Mouse (Mus musculus) neural tube, embryonic 12.5 days (tissue): Measurements from ENCODE around the gene Cenpv. TPM values are rescaled to one million over a fixed set of nuclear protein-coding genes. Genes with fewer than 3 reads are reported as not detected.
A peak's percentile ranks its signal among the peaks of the same experiment; 100 is the strongest.

Source experiments
- ATAC-seq: fragments of 200-750 bp; cut with Nextera tagmentation; 2 replicates; pipeline ENCODE4 v1.8.0; 2017; ENCODE audit warnings: low read depth, mild to moderate bottlenecking, moderate TSS enrichment, moderate library complexity; ENCODE audit not compliant: low FRiP score
- H3K27ac ChIP-seq: fragments of 300-500 bp; sonication (generic); 2 replicates; pipeline ENCODE4 v1.5.1; 2016
- H3K27me3 ChIP-seq: fragments of 300-500 bp; sonication (generic); replicated peaks from 2 replicates; pipeline ENCODE4 v1.6.1; 2016; ENCODE audit warnings: mild to moderate bottlenecking
- H3K36me3 ChIP-seq: fragments of 300-500 bp; sonication (generic); 2 replicates; pipeline ENCODE4 v1.6.1; 2016; ENCODE audit warnings: mild to moderate bottlenecking
- H3K4me1 ChIP-seq: fragments of 300-500 bp; sonication (generic); 2 replicates; pipeline ENCODE4 v1.6.1; 2016
- H3K4me2 ChIP-seq: fragments of 300-500 bp; sonication (generic); replicated peaks from 2 replicates; pipeline ENCODE4 v1.6.1; 2016; ENCODE audit warnings: mild to moderate bottlenecking
- H3K4me3 ChIP-seq: fragments of 300-500 bp; sonication (generic); 2 replicates; pipeline ENCODE4 v1.5.1; 2016
- H3K9ac ChIP-seq: fragments of 300-500 bp; sonication (generic); 2 replicates; pipeline ENCODE4 v1.6.1; 2016; ENCODE audit warnings: mild to moderate bottlenecking
- H3K9me3 ChIP-seq: fragments of 300-500 bp; sonication (generic); 2 replicates; pipeline ENCODE4 v1.6.1; 2016; ENCODE audit warnings: mild to moderate bottlenecking
- WGBS: fragments of 180-500 bp; shearing (Covaris S2); methylation state at CpG from one replicate; pipeline ENCODE4 v1.1.7; 2016; 5-methylcytosine and 5-hydroxymethylcytosine counted together
- polyA plus RNA-seq: library from polyadenylated mRNA; unstranded; fragments of >200 nt; fragmentation: Nextera tagmentation; extraction: Ambion mirVana; gene quantifications from 2 replicates; pipeline ENCODE4 v1.2.1, GENCODE M21; 2016

Gene Cenpv
- polyA plus RNA-seq, 1 experiment from 2014 or later, result 73.7 TPM

DNA sequence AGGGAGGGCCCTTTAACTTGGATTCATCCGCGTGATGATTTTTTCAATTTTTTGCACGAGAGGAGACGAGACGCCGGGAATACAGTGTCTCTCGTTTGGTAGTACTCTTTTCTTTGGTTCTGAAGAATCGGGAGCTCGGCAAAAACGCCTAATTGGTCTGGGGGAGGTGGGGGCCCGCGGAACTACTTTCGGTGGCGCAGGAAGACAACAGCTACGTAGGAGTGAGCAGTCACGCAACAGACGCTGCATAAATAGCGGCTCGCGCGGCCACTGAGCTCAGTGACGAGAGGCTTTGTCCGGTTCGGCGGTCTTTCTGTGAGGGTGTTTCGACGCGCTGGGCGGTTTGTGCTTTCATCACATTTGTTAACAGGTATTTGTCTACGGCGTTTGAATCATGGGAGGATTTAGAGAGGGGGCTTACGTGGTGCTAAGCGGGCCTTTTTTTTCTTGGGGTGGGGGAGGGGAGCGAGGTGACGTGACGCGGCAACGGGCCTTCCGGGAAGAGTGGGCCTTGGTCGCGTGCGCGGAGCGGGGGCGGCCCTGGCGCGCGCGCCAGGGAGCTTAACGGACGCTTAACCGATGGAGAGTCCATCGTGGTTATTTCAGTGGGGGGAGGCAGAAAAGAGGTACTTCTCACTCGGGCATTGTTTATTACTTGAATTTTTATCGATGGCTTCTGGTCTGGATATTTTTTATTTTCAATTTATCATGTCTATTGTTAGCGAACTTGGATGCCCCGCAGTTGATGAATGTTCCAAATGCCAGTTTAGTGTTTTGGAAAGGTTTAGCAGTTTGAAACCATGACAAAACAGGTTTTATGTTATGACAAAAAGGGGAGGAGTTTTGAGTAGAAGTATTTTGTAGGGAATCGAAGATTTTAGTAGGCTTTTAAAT, 12.4 kb upstream of the Cenpv start:
- Histone ChIP-seq H3K36me3 (peaks cover 25% of the 10 kb centered on the region), H3K27me3 (no peaks in the 10 kb centered on the region), H3K9me3 (no peaks in the 10 kb centered on the region), H3K4me2 (peak overlapping the region; percentile 82), H3K4me3 (peak overlapping the region; percentile 61), H3K4me1 (peaks cover 35% of the 10 kb centered on the region), H3K9ac (peak overlapping the region; percentile 82), H3K27ac (peak overlapping the region; percentile 68)
- peak; percentile 89 for ATAC-seq
- under 1% methylated on average over 58 of the region's 58 CpGs for WGBS

DNA sequence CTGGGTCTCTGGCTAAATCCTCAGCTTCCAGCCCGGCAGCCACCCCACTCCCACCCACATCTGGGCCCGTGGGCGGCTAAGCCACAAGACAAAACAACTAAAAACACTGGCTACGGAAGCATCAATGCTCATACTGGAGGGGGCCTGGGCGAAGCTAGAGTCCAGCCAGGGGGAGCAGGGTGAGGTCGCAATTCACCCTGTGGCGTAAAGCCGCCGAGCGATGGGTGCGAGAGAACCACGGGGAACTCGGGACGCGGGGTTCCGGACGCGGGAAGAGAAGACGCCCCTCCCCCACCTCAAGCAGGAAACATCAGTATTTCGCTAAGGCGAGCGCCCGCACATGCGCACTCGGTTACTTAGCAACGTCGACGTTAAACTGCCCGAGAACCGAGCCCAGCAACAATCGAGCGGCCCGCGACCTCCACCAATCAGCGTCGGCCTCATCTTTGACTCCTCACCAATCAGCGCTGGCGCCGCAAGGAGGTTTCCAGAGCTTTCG, 11.7 kb upstream of the Cenpv start, which contains the start of gene Ubb:
Gene Ubb (plus strand): TSS at position 445 of the 499 bp plus-strand sequence.
- Histone ChIP-seq H3K4me2 (peak within 1 kb of the TSS; percentile 82), H3K36me3 (peaks cover 25% of the 10 kb centered on the region), H3K9ac (peak within 1 kb of the TSS; percentile 94), H3K4me1 (peaks cover 35% of the 10 kb centered on the region), H3K27ac (peak within 1 kb of the TSS; percentile 97), H3K9me3 (no peaks in the 10 kb centered on the region), H3K27me3 (no peaks in the 10 kb centered on the region), H3K4me3 (peak within 1 kb of the TSS; percentile 61)
- WGBS, result under 1% methylated on average over 40 of the region's 40 CpGs
- ATAC-seq, result peak; percentile 96

DNA sequence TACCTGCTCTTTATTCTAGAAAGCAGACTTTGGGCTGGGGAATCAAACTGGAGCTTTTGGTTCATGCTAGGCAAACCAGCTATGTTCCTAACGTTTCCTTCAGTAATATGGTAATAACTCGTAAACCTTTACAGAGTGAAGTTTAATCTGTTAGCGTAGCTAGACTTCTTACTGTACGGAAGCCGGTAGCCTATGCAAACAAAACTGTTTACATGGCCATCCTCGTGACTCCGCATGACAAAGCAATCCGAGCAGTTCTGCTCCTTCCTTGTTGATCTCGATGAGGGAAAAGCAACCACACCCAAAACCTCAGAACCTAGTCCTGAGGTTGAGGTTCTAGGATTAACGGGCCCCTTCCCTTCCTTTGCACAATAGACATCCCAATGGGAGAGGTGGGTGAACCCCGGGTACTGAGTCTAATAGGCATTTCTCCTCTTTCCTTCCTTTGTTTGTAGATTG, 11.2 kb upstream of the Cenpv start:
- Histone ChIP-seq H3K4me1 (peaks cover 30% of the 10 kb centered on the region), H3K4me2 (peak overlapping the region; percentile 82), H3K27ac (peak overlapping the region; percentile 97), H3K4me3 (peak overlapping the region; percentile 61), H3K27me3 (no peaks in the 10 kb centered on the region), H3K9ac (peak overlapping the region; percentile 94), H3K36me3 (peaks cover 22% of the 10 kb centered on the region), H3K9me3 (no peaks in the 10 kb centered on the region)
- 6% methylated on average over 11 of the region's 11 CpGs for WGBS
- ATAC-seq, result peak; percentile 35

DNA sequence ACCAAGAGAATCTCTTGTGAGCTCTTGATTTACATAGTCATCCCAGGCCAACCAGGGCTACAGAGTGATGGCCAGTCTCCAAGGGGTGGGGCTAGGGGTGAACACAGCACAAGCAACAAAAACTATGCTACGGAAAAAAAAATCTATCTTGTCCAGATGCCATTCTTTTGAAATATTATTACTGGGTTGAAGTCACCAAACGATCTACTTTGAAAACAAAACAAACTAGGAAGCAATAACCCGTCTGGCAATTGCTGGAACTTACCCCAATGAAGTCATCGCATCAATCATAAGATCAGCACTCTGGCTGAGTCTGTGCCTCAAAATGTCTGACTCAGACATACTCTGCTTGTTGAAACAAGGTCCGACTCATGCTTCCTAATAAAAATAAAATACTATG, 10.7 kb upstream of the Cenpv start:
- H3K9ac ChIP-seq, result peak overlapping the region; percentile 94
- no peaks in the 10 kb centered on the region for H3K27me3 ChIP-seq
- H3K27ac ChIP-seq, result peak overlapping the region; percentile 97; the same call in 1 of the 2 replicates
- 27% methylated on average over 5 of the region's 5 CpGs for WGBS
- ATAC-seq, result no peak
- peaks cover 26% of the 10 kb centered on the region for H3K4me1 ChIP-seq
- peak overlapping the region; percentile 61 for H3K4me3 ChIP-seq
- peaks cover 17% of the 10 kb centered on the region for H3K36me3 ChIP-seq
- H3K9me3 ChIP-seq, result no peaks in the 10 kb centered on the region
- peak overlapping the region; percentile 82 for H3K4me2 ChIP-seq

GRCm38 (mm10) chr11:62543991-62544390, 4.9 kb upstream of the Cenpv start:
- H3K27ac ChIP-seq, result no peak overlapping the region
- ATAC-seq, result no peak
- WGBS, result 88% methylated on average over 3 of the region's 3 CpGs

DNA sequence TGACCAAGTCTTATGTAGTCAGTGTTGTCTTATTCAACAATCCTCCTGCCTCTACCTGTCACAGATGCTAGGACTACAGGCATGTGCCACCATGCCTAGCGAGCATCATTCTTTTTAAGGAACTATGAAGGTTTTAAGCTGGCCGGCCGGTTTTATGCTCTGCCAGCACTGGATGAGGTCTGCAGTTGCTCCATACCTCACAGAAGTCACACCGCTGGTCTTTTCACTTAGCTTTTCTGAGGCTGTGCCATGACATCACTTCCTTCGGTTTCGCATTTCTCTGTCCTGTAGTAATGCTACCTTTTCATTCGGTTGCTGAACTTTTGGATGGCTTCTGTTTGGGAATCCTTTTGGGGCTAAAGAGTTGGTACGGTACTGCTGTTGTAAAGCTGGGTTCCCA, 2.5 kb upstream of the Cenpv start:
- no peak overlapping the region for H3K4me3 ChIP-seq
- H3K27me3 ChIP-seq, result no peaks in the 10 kb centered on the region
- H3K4me1 ChIP-seq, result peaks cover 11% of the 10 kb centered on the region; the same call in 1 of the 2 replicates
- WGBS, result 85% methylated on average over 8 of the region's 8 CpGs
- H3K4me2 ChIP-seq, result no peak overlapping the region
- no peaks in the 10 kb centered on the region for H3K36me3 ChIP-seq
- H3K9ac ChIP-seq, result no peak overlapping the region
- ATAC-seq, result no peak
- H3K9me3 ChIP-seq, result no peaks in the 10 kb centered on the region
- H3K27ac ChIP-seq, result no peak overlapping the region

More at GRCm38 (mm10) chr11:62543991-62544390, 4.9 kb upstream of the Cenpv start:
- no peaks in the 10 kb centered on the region for H3K9me3 ChIP-seq
- 0 out of 2 replicates have a peak, but pooled peaks cover under 1% of the 10 kb centered on the region for H3K4me1 ChIP-seq
- H3K4me3 ChIP-seq, result no peak overlapping the region
- no peak overlapping the region for H3K9ac ChIP-seq
- no peak overlapping the region for H3K4me2 ChIP-seq
- no peaks in the 10 kb centered on the region for H3K36me3 ChIP-seq
- H3K27me3 ChIP-seq, result no peaks in the 10 kb centered on the region

- ATAC-seq, result no peak
- H3K27ac ChIP-seq, result no peak overlapping the region
- no peaks in the 10 kb centered on the region for H3K27me3 ChIP-seq
- H3K4me2 ChIP-seq, result no peak overlapping the region
- no peak overlapping the region for H3K4me3 ChIP-seq
- no peaks in the 10 kb centered on the region for H3K36me3 ChIP-seq
- 59% methylated on average over 2 of the region's 2 CpGs for WGBS
- H3K9me3 ChIP-seq, result no peaks in the 10 kb centered on the region
- no peak overlapping the region for H3K9ac ChIP-seq
- peaks cover 11% of the 10 kb centered on the region; the same call in 1 of the 2 replicates for H3K4me1 ChIP-seq
Measured at GRCm38 (mm10) chr11:62540969-62541368, 1.9 kb upstream of the Cenpv start.

DNA sequence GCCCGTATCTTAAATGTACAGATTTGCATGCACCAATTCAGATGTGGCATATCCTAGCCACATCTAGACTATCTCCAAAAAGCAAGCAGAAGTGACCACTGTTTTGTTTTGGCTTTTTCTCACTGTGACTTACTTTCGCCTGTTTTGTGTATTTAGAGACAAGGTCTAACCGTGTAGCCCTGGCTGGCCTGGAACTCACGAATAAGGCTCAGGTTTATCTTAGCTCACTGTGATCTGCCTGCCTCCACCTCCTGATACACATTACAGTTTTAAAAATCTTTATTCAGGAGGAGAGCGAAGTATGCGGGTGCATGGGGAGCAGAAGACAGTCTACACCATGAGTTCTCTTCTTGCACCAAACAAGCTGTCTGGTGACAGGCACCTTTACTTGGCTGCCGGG, 1.1 kb upstream of the Cenpv start:
- Histone ChIP-seq H3K4me3 (no peak overlapping the region), H3K9ac (no peak overlapping the region), H3K27me3 (no peaks in the 10 kb centered on the region), H3K27ac (no peak overlapping the region), H3K4me1 (peaks cover 11% of the 10 kb centered on the region; the same call in 1 of the 2 replicates), H3K4me2 (no peak overlapping the region), H3K9me3 (no peaks in the 10 kb centered on the region), H3K36me3 (no peaks in the 10 kb centered on the region)
- WGBS, result 81% methylated on average over 7 of the region's 7 CpGs
- ATAC-seq, result no peak

GRCm38 (mm10) chr11:62538321-62539088, 556 bp downstream of the Cenpv start:
- under 1% methylated on average over 70 of the region's 73 CpGs for WGBS
- peaks cover 4% of the 10 kb centered on the region; the same call in 1 of the 2 replicates for H3K36me3 ChIP-seq
- no peaks in the 10 kb centered on the region for H3K27me3 ChIP-seq
- peak overlapping the region; percentile 98 for H3K9ac ChIP-seq
- H3K27ac ChIP-seq, result peak overlapping the region; percentile 59
- peak; percentile 86 for ATAC-seq
- H3K4me1 ChIP-seq, result peaks cover 11% of the 10 kb centered on the region; the same call in 1 of the 2 replicates
- peak overlapping the region; percentile 91 for H3K4me2 ChIP-seq
- no peaks in the 10 kb centered on the region for H3K9me3 ChIP-seq
- H3K4me3 ChIP-seq, result peak overlapping the region; percentile 82

DNA sequence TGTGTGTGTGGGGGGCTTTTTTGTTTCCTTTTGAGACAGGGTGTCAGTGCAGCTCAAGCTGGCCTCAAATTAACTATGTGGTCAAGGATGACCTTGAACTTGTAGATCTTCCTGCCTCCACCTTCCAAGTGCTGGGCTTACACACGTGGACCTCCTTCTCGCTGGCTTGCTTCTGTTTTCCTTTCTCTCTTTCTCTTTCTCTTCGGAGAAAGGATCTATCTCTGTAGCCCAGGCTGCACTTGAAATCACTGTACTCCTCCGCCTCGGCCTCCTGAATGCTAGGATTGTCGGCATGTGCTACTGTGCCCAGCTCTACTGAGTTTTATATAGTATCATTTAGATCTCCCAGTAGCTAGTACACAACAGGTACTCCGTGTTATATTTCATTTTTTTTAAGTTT, 1.5 kb downstream of the Cenpv start:
- WGBS, result 22% methylated on average over 7 of the region's 7 CpGs
- no peaks in the 10 kb centered on the region for H3K9me3 ChIP-seq
- H3K9ac ChIP-seq, result 0 out of 2 replicates have a peak overlapping the region, but pooled peaks have one; percentile 6
- H3K27me3 ChIP-seq, result no peaks in the 10 kb centered on the region
- no peak for ATAC-seq
- H3K36me3 ChIP-seq, result peaks cover 4% of the 10 kb centered on the region; the same call in 1 of the 2 replicates
- peak overlapping the region; percentile 91 for H3K4me2 ChIP-seq
- no peak overlapping the region for H3K27ac ChIP-seq
- H3K4me3 ChIP-seq, result peak overlapping the region; percentile 11
- peaks cover 11% of the 10 kb centered on the region; the same call in 1 of the 2 replicates for H3K4me1 ChIP-seq

DNA sequence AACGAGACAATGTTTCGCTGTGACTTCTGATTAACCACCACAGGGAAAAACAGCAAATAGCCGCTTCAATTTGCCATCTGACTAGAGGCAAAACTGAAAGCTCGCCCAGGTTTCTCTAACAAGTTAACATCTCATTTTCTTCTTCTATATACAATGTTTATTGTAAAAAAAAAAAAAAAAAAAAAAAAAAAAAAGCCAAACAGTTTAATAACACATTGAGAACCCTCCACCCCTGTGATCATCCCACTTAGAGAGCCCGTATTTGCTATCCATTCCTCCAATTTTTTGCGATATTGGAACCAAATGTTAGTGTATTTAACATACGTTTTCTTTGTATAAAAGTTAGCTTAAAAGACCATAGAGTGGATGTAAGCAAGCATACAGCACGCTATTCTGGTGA, 2.0 kb downstream of the Cenpv start:
- H3K4me2 ChIP-seq, result peak overlapping the region; percentile 91
- 85% methylated on average over 8 of the region's 8 CpGs for WGBS
- H3K9me3 ChIP-seq, result no peaks in the 10 kb centered on the region
- no peak overlapping the region for H3K9ac ChIP-seq
- no peaks in the 10 kb centered on the region for H3K27me3 ChIP-seq
- no peak overlapping the region for H3K4me3 ChIP-seq
- H3K36me3 ChIP-seq, result peaks cover 4% of the 10 kb centered on the region; the same call in 1 of the 2 replicates
- H3K27ac ChIP-seq, result no peak overlapping the region
- ATAC-seq, result no peak
- peaks cover 11% of the 10 kb centered on the region; the same call in 1 of the 2 replicates for H3K4me1 ChIP-seq
